10 mouse cellular contexts compared by ENCODE assay signal in genomic region chr16:49016620-49017332, GRCm38 (mm10). TPM values are rescaled to one million over a fixed set of nuclear protein-coding genes. Genes with fewer than 3 reads are reported as not detected.
DNase-seq lines count a peak whose midpoint lies in the region; ATAC-seq and TF ChIP-seq lines count a peak whose summit lies in the region.
"Had no signal": no experiment of that assay in that cellular context is flagged by ENCODE, and none has a peak within 500 bp of the region (broad histone marks: within the 10 kb centered on the region; RNA-seq: fewer than 3 reads in every experiment).

No protein-coding gene starts in this region.

- no peak for TF ChIP-seq POLR2A in MEL (IDR thresholded peaks at IDR 0.05; ENCODE audit: control insufficient read depth in 1 of 2, insufficient read depth in 1 of 2, low read depth in 1 of 2, low read length in 2 of 2, poor library complexity in 1 of 2)

- ATAC-seq in forebrain, embryonic 14.5 days: peak; percentile 70
- ATAC-seq in liver, postnatal 0 days: no peak
- ATAC-seq in inflammation-experienced regulatory T-cells, adult 6 months: peak; percentile 74

- no peaks in the 10 kb centered on the region for H3K9me3 ChIP-seq in forebrain, embryonic 14.5 days (replicated peaks; ENCODE audit: control insufficient read depth, low read length)
- no peaks in the 10 kb centered on the region for H3K9me3 ChIP-seq in forebrain, embryonic 10.5 days
- no peaks in the 10 kb centered on the region for H3K9me3 ChIP-seq in liver, postnatal 0 days (ENCODE audit: low read length)
- H3K9me3 ChIP-seq in MEL (replicated peaks; ENCODE audit: insufficient read depth, low read length): no peaks in the 10 kb centered on the region
- H3K9me3 ChIP-seq: limb, embryonic 13.5 days had no signal

- TF ChIP-seq RAD21 in MEL (IDR thresholded peaks at IDR 0.05; ENCODE audit: low read depth, low read length): peak; percentile 16; the same call in 1 of the 2 replicates

- TF ChIP-seq EP300 in liver, postnatal 0 days (IDR thresholded peaks at IDR 0.05; ENCODE audit: low read depth): no peak
- no peak for TF ChIP-seq EP300 in MEL (IDR thresholded peaks at IDR 0.05; ENCODE audit: low read depth in 1 of 2, low read length in 2 of 2)

- peaks cover 32% of the 10 kb centered on the region for H3K36me3 ChIP-seq in forebrain, embryonic 14.5 days (ENCODE audit: control insufficient read depth, insufficient read depth, low read length)
- H3K36me3 ChIP-seq in forebrain, embryonic 10.5 days (replicated peaks): peaks cover 87% of the 10 kb centered on the region
- peaks cover 36% of the 10 kb centered on the region for H3K36me3 ChIP-seq in liver, postnatal 0 days (replicated peaks; ENCODE audit: insufficient read depth, low read length)
- H3K36me3 ChIP-seq in MEL (ENCODE audit: control insufficient read depth in 1 of 2, insufficient read depth in 2 of 2, low read length in 2 of 2): peaks cover 2 to 30% of the 10 kb centered on the region in 2 experiments

- H3K9ac ChIP-seq in forebrain, embryonic 14.5 days (ENCODE audit: low read length): no peak overlapping the region
- no peak overlapping the region for H3K9ac ChIP-seq in liver, postnatal 0 days (replicated peaks)
- H3K9ac ChIP-seq in MEL (ENCODE audit: control insufficient read depth, low read depth, low read length, poor library complexity, severe bottlenecking): no peak overlapping the region
- H3K9ac ChIP-seq: limb, embryonic 13.5 days had no signal

- peak; percentile 31; the same call in 1 of the 2 replicates for TF ChIP-seq CTCF in liver, postnatal 0 days (IDR thresholded peaks at IDR 0.05; ENCODE audit: low read depth)
- TF ChIP-seq CTCF in MEL (IDR thresholded peaks at IDR 0.05 in 2 of 3, conservative IDR thresholded peaks at IDR 0.05 in 1 of 3; ENCODE audit: control insufficient read depth in 1 of 3, insufficient read depth in 1 of 3, low read depth in 2 of 3, low read length in 3 of 3, poor library complexity in 1 of 3, severe bottlenecking in 1 of 3): peak in 1 of 3 experiments; percentile 46; a peak in 3 of 6 replicates

- H3K4me1 ChIP-seq in forebrain, embryonic 14.5 days (ENCODE audit: control insufficient read depth, insufficient read depth, low read length): no peaks in the 10 kb centered on the region
- H3K4me1 ChIP-seq in forebrain, embryonic 10.5 days: no peaks in the 10 kb centered on the region
- H3K4me1 ChIP-seq in liver, postnatal 0 days (ENCODE audit: insufficient read depth): no peaks in the 10 kb centered on the region
- H3K4me1 ChIP-seq in MEL (ENCODE audit: control insufficient read depth in 1 of 2, insufficient read depth in 2 of 2, low read length in 2 of 2): no peaks in the 10 kb centered on the region
- H3K4me1 ChIP-seq: limb, embryonic 13.5 days had no signal

- whole genome bisulfite sequencing in forebrain, embryonic 14.5 days: 41% methylated on average over 5 of the region's 5 CpGs
- WGBS in forebrain, embryonic 10.5 days: 67% methylated on average over 5 of the region's 5 CpGs
- WGBS in liver, postnatal 0 days (ENCODE audit: insufficient replicate concordance): 80% methylated on average over 5 of the region's 5 CpGs

- H3K27me3 ChIP-seq in forebrain, embryonic 14.5 days (replicated peaks; ENCODE audit: control insufficient read depth, insufficient read depth, low read length): no peaks in the 10 kb centered on the region
- no peaks in the 10 kb centered on the region for H3K27me3 ChIP-seq in forebrain, embryonic 10.5 days (ENCODE audit: poor library complexity, severe bottlenecking)
- H3K27me3 ChIP-seq in liver, postnatal 0 days (ENCODE audit: insufficient read depth, low read length): no peaks in the 10 kb centered on the region
- H3K27me3 ChIP-seq in MEL (ENCODE audit: control insufficient read depth in 1 of 2, insufficient read depth in 2 of 2, low read length in 2 of 2): no peaks in the 10 kb centered on the region
- H3K27me3 ChIP-seq: limb, embryonic 13.5 days had no signal

- H3K4me2 ChIP-seq in forebrain, embryonic 14.5 days (ENCODE audit: low read length): no peak overlapping the region
- H3K4me2 ChIP-seq in liver, postnatal 0 days (ENCODE audit: low read depth, low read length): no peak overlapping the region
- H3K4me2 ChIP-seq: limb, embryonic 13.5 days had no signal

- peak; percentile 74 for DNase-seq in forebrain, embryonic 14.5 days (ENCODE audit: low spot score)
- DNase-seq in forebrain, embryonic 10.5 days (ENCODE audit: extremely low spot score, low spot score): no peak
- no peak for DNase-seq in liver, postnatal 0 days
- DNase-seq in liver (no peak), MEL (ENCODE audit: low read depth, low spot score) (peak; percentile 54)
- DNase-seq in thymus, postnatal 10 days (ENCODE audit: low spot score in 2 of 2): no peak
- no peak for DNase-seq in frontal cortex, postnatal 25 days (ENCODE audit: low spot score in 2 of 2)

- H3K27ac ChIP-seq in forebrain, embryonic 14.5 days (ENCODE audit: low read depth, low read length): no peak overlapping the region
- H3K27ac ChIP-seq in forebrain, embryonic 10.5 days: no peak overlapping the region
- H3K27ac ChIP-seq in liver, postnatal 0 days (ENCODE audit: low read depth): no peak overlapping the region
- no peak overlapping the region for H3K27ac ChIP-seq in MEL (ENCODE audit: control insufficient read depth, low read depth, low read length)
- H3K27ac ChIP-seq: limb, embryonic 13.5 days had no signal

- no peaks in the 10 kb centered on the region for H3K79me2 ChIP-seq in MEL (ENCODE audit: control insufficient read depth, insufficient read depth, low read length, poor library complexity)

- no peak overlapping the region for H3K4me3 ChIP-seq in forebrain, embryonic 14.5 days (ENCODE audit: low read depth, low read length)
- H3K4me3 ChIP-seq in forebrain, embryonic 10.5 days: no peak overlapping the region
- H3K4me3 ChIP-seq in liver, postnatal 0 days (ENCODE audit: low read depth, low read length): no peak overlapping the region
- H3K4me3 ChIP-seq in MEL (ENCODE audit: control insufficient read depth in 1 of 2, insufficient read depth in 1 of 2, low read depth in 2 of 2, low read length in 2 of 2): no peak overlapping the region
- H3K4me3 ChIP-seq: limb, embryonic 13.5 days had no signal

TF ChIP-seq in MEL, 35 proteins besides CTCF, POLR2A, EP300 and RAD21:
- TF ChIP-seq ZNF384 (IDR thresholded peaks at IDR 0.05; ENCODE audit: low read depth, low read length) (no peak), SMC3 (IDR thresholded peaks at IDR 0.05; ENCODE audit: low read depth, low read length) (peak; percentile 31)

RNA-seq across cellular contexts. Expression of gene Cip2a, which starts 22.8 kb away (rescaled TPM):
- polyA plus RNA-seq in forebrain, embryonic 14.5 days (2014; fragmentation: Nextera tagmentation; extraction: Ambion mirVana): 22.6 and 28.2 TPM in 2 replicates
- polyA plus RNA-seq in forebrain, embryonic 10.5 days (2016; fragmentation: Nextera tagmentation; extraction: Ambion mirVana): 49.4 and 50.7 TPM in 2 replicates
- 6.0 and 6.2 TPM in 2 replicates for polyA plus RNA-seq in liver, postnatal 0 days (2015; fragmentation: Nextera tagmentation; extraction: Ambion mirVana)
- 22.4 and 24.6 TPM in 2 replicates for total RNA-seq in MEL (2012; rRNA removed)
- 10 to 100 TPM in 1 of 2 experiments, not detected in 1; 52.6 TPM for polyA plus RNA-seq in MEL (2012; ENCODE audit: insufficient read depth in 1 of 2, insufficient read length in 2 of 2, low read depth in 1 of 2, low replicate concordance in 2 of 2, missing spikeins in 1 of 2)
- polyA plus RNA-seq in inflammation-experienced regulatory T-cells, adult 6 months (2017; shearing (Covaris generic)): 10 to 100 TPM in 1 of 3 experiments, 1 to 10 TPM in 2; 3.5 to 29.1 (median 6.2) TPM

RNA-seq across cellular contexts. Expression of gene Dzip3, which starts 22.8 kb away (rescaled TPM):
- 56.4 and 59.8 TPM in 2 replicates for polyA plus RNA-seq in forebrain, embryonic 14.5 days (2014; fragmentation: Nextera tagmentation; extraction: Ambion mirVana)
- polyA plus RNA-seq in forebrain, embryonic 10.5 days (2016; fragmentation: Nextera tagmentation; extraction: Ambion mirVana): 36.0 and 40.0 TPM in 2 replicates
- polyA plus RNA-seq in liver, postnatal 0 days (2015; fragmentation: Nextera tagmentation; extraction: Ambion mirVana): 2.2 and 2.6 TPM in 2 replicates
- total RNA-seq in MEL (2012; rRNA removed): 22.4 and 28.1 TPM in 2 replicates
- 10 to 100 TPM in 1 of 2 experiments, not detected in 1; 22.8 TPM for polyA plus RNA-seq in MEL (2012; ENCODE audit: insufficient read depth in 1 of 2, insufficient read length in 2 of 2, low read depth in 1 of 2, low replicate concordance in 2 of 2, missing spikeins in 1 of 2)
- polyA plus RNA-seq in inflammation-experienced regulatory T-cells, adult 6 months (2017; shearing (Covaris generic)): 1 to 10 TPM; 4.3 to 6.2 (median 4.5) TPM

RNA-seq across cellular contexts. Expression of gene Myh15, which starts 40.5 kb away (rescaled TPM):
- 0.04 and 0.08 TPM in 2 replicates for polyA plus RNA-seq in forebrain, embryonic 14.5 days (2014; fragmentation: Nextera tagmentation; extraction: Ambion mirVana)
- polyA plus RNA-seq in forebrain, embryonic 10.5 days (2016; fragmentation: Nextera tagmentation; extraction: Ambion mirVana): not detected in 2 replicates
- polyA plus RNA-seq in liver, postnatal 0 days (2015; fragmentation: Nextera tagmentation; extraction: Ambion mirVana): not detected in 2 replicates
- not detected in 2 replicates for total RNA-seq in MEL (2012; rRNA removed)
- polyA plus RNA-seq in MEL (2012; ENCODE audit: insufficient read depth in 1 of 2, insufficient read length in 2 of 2, low read depth in 1 of 2, low replicate concordance in 2 of 2, missing spikeins in 1 of 2): not detected
- under 1 TPM in 2 of 3 experiments, not detected in 1; 0.30 to 0.31 TPM for polyA plus RNA-seq in inflammation-experienced regulatory T-cells, adult 6 months (2017; shearing (Covaris generic))
- polyA plus RNA-seq: small intestine, adult 2 months had no signal

Comparison
In these comparisons a context has a peak if more than half of its experiments do, and no peak if none do; other contexts are left out.
1. DNase-seq: peak in forebrain, embryonic 14.5 days (single experiment) and MEL (single experiment); none in forebrain, embryonic 10.5 days (single experiment), liver, postnatal 0 days (single experiment), liver (single experiment), thymus, postnatal 10 days (0 of 2) and frontal cortex, postnatal 25 days (0 of 2).